Mouse (Mus musculus) Patski (cell line): ENCODE data around the gene Wnt9a. TPM values are rescaled to one million over a fixed set of nuclear protein-coding genes. Genes with fewer than 3 reads are reported as not detected.

Experiments used
- ATAC-seq: fragments of 100-300 bp; one replicate; pipeline ENCODE4 v1.8.0; 2021
- CTCF ChIA-PET: fragments of 350-600 bp; sonication (Branson Sonifier 250); formaldehyde crosslinking; loops from one replicate; lab custom pipeline; 2022; ENCODE audit warnings: inconsistent platforms; lab: Charles Lee
- POLR2A ChIA-PET: fragments of 350-600 bp; sonication (Branson Sonifier 250); formaldehyde crosslinking; loops from one replicate; lab custom pipeline; 2022; ENCODE audit warnings: antibody characterized with exemption, inconsistent platforms; lab: Charles Lee
- DNase-seq: peaks from one replicate; pipeline ENCODE4 v3.0.0-alpha.2; 2011; ENCODE audit warnings: low read depth, low spot score
- H3K27me3 ChIP-seq: fragments of 371-371 bp; one replicate; pipeline ENCODE4 v1.5.1; 2021
- CTCF ChIP-seq: fragments of 100-300 bp; IDR thresholded peaks from one replicate; pipeline ENCODE4 v1.5.1; 2021
- in situ Hi-C: fragments of 300-500 bp; cut with MboI; formaldehyde crosslinking; loops from 3 replicates; pipeline ENCODE4 v1.11.1; 2018; ENCODE audit warnings: low pct_unique_long_range_greater_than_20kb, mixed read lengths
- polyA plus RNA-seq: library from polyadenylated mRNA; unstranded; gene quantifications from one replicate; pipeline ENCODE4 v1.2.3, GENCODE M21; 2021

Wnt9a gene
- polyA plus RNA-seq, 1 experiment from 2014 or later, result 7.5 TPM

DNA sequence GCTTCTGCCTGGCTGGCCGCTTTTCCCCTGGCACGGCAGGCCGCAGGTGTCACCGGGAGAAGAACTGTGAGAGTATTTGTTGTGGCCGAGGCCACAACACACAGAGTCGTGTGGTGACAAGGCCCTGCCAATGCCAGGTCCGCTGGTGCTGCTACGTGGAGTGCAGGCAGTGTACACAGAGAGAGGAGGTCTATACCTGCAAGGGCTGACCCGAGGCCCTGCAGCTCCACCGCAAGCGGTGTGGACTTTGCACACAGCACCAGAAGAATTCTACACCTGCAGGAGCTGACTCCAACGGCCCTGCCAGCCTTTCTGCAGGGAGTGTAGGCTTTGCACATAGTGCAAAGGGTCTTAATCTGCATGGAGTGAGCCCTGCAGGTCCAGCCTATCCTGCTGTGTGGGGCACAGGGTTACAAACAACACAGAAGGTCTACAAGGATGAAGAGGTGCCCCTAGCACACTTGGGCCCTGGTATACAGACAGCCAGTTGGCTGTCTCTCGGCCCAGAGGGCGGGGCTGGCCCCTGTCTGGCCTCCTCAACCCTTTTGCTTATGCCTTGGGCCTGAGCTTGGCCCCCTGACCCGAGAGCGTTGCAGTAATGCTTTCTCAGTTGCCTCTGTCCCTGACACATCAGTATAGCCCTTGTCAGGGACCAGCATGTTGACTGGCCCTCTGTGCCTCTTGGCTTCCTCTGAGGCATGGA, 24.6 kb downstream of the Wnt9a start:
- CTCF ChIA-PET, result interaction anchor here (2.2 kb wide), 1 partner anchor 19 kb away, joined by 4 read pairs; no protein-coding TSS in a partner anchor
- POLR2A ChIA-PET, result interaction anchor here (0.6 to 1.0 kb wide), 2 partner anchors 22 to 23 kb away, joined by 3 read pairs; no protein-coding TSS in a partner anchor
- ATAC-seq (no peak), DNase-seq (no peak)
- in situ Hi-C loops, result no loop called here
- no peaks in the 10 kb centered on the region for H3K27me3 ChIP-seq
- TF ChIP-seq CTCF, result no peak

DNA sequence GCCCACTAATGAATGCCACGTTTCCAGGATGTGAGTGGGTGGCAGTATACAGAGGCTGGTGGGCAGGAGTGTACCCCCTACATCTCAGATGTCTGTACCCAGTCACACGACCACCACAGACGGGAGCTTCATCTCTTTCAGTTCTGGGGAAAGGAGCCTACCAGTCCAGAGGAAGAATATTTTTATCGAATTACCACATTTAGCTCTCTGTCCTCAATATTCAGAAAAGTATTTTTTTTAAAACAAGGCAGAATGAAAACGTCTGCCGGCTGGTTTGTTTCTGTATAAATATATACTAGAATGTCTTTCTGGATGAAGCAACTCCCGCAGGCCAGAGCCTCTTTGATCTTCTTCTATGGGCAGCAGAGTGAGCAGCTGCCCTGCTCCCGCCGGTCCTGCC, 26.2 kb downstream of the Wnt9a start:
- H3K27me3 ChIP-seq, result no peaks in the 10 kb centered on the region
- ChIA-PET POLR2A (no interaction called here), CTCF (interaction anchor here (1.0 to 2.2 kb wide), 2 partner anchors 20 to 93 kb away, joined by 3 to 4 read pairs; no protein-coding TSS in a partner anchor)
- DNase-seq (no peak), ATAC-seq (no peak)
- no peak for TF ChIP-seq CTCF
- in situ Hi-C loops, result no loop called here

DNA sequence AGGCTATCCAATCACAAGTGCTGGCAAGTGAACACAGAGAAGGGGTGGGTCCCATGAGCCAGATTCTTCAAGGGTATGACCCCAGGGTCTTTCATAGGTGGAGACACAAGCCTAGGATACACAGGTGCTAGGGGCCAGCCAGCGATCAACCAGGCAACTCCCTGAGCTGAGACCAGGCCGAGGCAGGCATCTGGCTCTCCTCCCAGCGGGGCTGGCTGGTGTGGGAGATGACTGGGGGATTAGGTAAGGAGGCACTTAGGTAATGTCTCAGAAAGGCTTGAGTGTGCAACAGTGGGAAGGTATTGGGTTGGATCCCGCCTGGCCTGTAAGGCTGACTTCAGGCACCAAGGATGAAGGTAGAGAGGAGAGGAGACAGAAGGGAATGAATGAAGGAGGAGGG, 28.4 kb downstream of the Wnt9a start:
- no peak for DNase-seq
- CTCF ChIA-PET, result interaction anchor here (1.2 kb wide), 1 partner anchor 135 kb away, joined by 3 read pairs; no protein-coding TSS in a partner anchor
- in situ Hi-C loops, result loop anchor here (5.0 kb wide), 1 partner anchor 87 kb away; no protein-coding TSS in a partner anchor
- ATAC-seq, result no peak
- POLR2A ChIA-PET, result no interaction called here
- no peak for TF ChIP-seq CTCF
- no peaks in the 10 kb centered on the region for H3K27me3 ChIP-seq

DNA sequence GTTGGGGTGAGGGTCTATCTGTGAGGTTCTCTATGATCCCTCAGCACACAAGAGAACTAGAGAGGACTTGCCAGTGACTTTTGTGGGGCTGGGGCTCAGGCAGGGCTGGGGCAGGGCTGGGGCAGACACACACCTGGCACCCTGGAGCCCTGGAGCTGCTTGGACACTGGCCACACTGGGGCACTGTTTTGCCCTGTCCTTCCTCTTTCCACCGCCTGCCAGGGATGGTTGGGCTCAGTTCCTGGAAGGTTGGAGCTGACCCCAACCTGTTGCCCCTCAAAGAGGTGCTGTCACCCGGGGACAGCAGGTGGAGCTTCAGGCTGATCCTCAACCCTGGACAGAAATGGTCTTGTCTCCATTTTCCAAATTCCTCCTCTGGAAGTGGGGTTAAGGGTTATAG, 29.2 kb downstream of the Wnt9a start:
- no peak for ATAC-seq
- H3K27me3 ChIP-seq, result no peaks in the 10 kb centered on the region
- in situ Hi-C loops, result loop anchor here (5.0 kb wide), 1 partner anchor 86 kb away; no protein-coding TSS in a partner anchor
- no peak for DNase-seq
- no peak for TF ChIP-seq CTCF
- POLR2A ChIA-PET, result interaction anchor here (1.1 kb wide), 1 partner anchor 124 kb away, joined by 3 read pairs; no protein-coding TSS in a partner anchor
- CTCF ChIA-PET, result interaction anchor here (0.9 to 1.3 kb wide), 4 partner anchors 12 to 134 kb away, joined by 3 read pairs; no protein-coding TSS in a partner anchor

DNA sequence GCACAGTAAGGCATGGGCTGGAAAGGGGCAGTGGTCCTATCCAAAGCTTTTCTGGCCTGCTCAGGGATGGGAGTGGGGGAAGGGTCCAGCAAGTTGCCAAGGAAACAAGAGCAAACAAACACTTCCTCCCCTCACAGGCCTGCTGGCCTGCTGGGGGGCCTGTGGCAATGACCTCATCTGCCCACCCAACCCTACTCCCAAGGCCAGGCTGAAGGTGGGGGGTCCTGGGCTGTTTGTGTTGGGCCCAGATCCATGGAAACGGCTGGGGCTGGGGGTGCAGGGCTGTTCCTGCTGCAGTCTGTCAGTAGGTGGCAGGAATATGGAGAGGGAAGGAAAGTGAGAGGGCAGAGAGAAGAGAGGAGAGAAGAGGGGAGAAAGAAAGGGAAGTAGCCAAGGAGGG, 29.7 kb downstream of the Wnt9a start:
- in situ Hi-C loops, result loop anchor here (5.0 kb wide), 1 partner anchor 86 kb away; no protein-coding TSS in a partner anchor
- ChIA-PET POLR2A (interaction anchor here (1.1 kb wide), 1 partner anchor 123 kb away, joined by 3 read pairs; no protein-coding TSS in a partner anchor), CTCF (interaction anchor here (0.9 to 1.3 kb wide), 4 partner anchors 13 to 134 kb away, joined by 3 read pairs; no protein-coding TSS in a partner anchor)
- H3K27me3 ChIP-seq, result no peaks in the 10 kb centered on the region
- ATAC-seq, result peak; percentile 49
- DNase-seq, result no peak
- TF ChIP-seq CTCF, result no peak

DNA sequence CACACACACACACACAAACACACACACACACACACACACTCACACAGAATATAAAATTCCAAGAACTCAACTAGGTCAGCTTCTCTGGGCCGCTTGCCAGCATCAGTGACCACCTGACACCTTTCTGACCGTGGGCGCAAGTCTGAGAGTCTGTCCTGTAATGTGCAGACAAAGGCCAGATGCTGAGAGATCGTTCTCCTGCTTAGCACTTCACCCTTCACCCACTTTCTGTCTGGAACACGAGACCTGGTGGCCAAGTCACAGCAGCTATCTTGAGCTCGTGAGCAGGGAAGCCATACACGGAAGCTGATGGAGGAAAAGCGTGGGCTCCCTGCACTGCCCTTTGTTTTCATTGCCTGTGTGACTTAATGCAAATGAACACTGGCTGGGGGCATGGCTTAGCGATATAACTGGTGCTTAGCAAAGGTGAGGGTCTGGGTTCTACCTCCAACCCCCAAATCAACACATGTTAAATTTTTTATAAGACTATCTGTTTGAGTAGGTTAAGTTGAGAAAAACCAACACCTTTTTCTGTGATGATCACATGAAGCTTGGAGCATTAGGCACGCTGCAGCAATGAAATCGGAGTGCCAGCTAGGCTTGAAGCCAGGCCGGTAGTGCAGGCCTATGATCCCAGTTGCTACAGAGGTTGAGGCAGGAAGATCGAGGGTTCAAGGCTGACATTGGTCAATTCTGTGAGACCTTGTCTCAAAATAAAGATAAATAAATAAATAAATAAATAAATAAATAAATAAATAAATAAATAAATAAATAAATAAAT, 31.4 kb downstream of the Wnt9a start:
- POLR2A ChIA-PET, result interaction anchor here (1.0 kb wide), 1 partner anchor 77 kb away, joined by 3 read pairs; no protein-coding TSS in a partner anchor
- no peak for TF ChIP-seq CTCF
- H3K27me3 ChIP-seq, result no peaks in the 10 kb centered on the region
- in situ Hi-C loops, result loop anchor here (5.0 kb wide), 1 partner anchor 84 kb away; no protein-coding TSS in a partner anchor
- CTCF ChIA-PET, result interaction anchor here (1.1 to 1.7 kb wide), 6 partner anchors 9 to 133 kb away, joined by 3 to 4 read pairs (median 4); partner anchors contain the start of gene Wnt9a
- no peak for DNase-seq
- no peak for ATAC-seq

DNA sequence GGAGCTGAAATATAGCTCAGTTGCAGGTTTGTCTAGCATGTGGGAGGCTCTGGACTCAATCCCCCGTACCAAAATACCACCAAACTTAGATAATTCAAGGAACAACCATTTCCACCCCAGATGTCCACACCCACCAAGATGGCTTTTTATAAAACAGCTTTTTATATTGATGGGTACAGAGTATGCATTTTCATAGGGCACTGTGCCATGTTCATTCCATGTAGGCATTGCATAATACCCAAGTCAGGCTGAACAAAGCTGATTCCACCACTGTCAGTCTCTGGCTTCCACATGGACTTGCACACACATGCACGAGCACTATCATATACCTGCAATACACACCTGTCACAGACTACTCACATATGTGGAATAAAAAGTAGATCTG, 32.0 kb downstream of the Wnt9a start:
- CTCF ChIA-PET, result interaction anchor here (1.1 to 1.7 kb wide), 7 partner anchors 9 to 133 kb away, joined by 3 to 4 read pairs (median 3); partner anchors contain the start of gene Wnt9a
- H3K27me3 ChIP-seq, result no peaks in the 10 kb centered on the region
- no peak for TF ChIP-seq CTCF
- POLR2A ChIA-PET, result no interaction called here
- ATAC-seq (no peak), DNase-seq (no peak)
- in situ Hi-C loops, result loop anchor here (5.0 kb wide), 1 partner anchor 84 kb away; no protein-coding TSS in a partner anchor

DNA sequence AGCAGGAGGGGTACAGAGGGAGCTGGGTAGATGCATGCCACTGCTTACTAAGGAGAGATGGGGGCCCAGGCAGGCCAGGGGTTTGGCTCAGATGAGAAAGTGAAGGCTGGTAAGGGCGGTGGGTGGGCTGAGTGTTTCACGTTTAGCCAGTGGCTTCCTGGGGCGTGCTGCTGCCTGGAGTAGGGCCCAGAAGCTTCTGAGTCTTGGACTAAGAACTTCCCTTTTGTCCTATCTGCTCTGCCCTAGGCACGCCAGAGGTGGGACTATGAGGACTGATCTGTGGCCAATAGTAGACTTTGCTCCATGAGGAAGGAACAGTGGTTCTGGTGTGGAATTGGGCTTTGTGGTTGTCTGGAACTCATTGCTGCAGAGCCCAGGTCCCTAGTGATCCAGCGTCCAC, 36.2 kb downstream of the Wnt9a start:
- no peak for ATAC-seq

DNA sequence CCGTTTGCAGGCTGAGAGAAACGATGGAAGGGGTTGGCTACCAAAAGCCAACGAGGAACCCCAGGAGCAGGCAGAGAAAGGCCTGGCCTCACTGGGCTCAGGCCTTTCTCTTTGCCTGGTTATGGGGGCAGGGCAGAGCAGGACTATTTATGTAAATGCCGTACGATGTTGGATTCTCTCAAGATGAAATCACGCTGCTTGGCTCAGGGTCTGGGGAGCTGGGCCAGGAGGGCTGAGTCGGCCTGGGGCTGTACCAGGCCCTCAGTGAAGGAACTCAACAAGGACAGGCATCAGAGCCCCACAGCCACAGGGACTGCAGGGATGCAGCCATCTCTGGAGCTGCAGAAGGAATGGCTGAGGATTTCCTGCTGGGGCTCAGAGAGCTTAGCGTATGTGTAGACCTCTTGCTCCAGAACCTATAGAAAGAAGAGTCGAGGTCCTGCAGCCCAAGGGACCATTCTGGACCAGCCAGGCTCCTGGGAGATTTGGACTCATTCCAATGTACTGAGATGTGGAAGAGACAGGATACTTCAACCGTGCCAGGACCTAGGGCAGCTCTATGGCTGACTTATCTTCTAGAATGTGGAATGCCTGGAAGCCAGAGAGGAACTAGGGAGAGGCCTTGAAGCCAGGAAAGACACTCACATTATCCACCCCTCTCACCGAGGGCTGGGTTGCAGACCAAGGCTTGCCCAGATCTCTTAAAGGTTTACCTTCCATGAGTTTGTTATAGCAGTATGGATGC, 39.6 kb downstream of the Wnt9a start:
- H3K27me3 ChIP-seq, result no peaks in the 10 kb centered on the region
- DNase-seq, result peak; percentile 85
- no peak for TF ChIP-seq CTCF
- peak; percentile 85 for ATAC-seq
- ChIA-PET CTCF (interaction anchor here (1.4 kb wide), 1 partner anchor 49 kb away, joined by 3 read pairs; no protein-coding TSS in a partner anchor), POLR2A (no interaction called here)
- in situ Hi-C loops, result no loop called here

More for the DNA sequence above, 36.2 kb downstream of the Wnt9a start:
- in situ Hi-C loops, result no loop called here
- POLR2A ChIA-PET, result interaction anchor here (0.6 kb wide), 1 partner anchor 38 kb away, joined by 4 read pairs; no protein-coding TSS in a partner anchor
- H3K27me3 ChIP-seq, result no peaks in the 10 kb centered on the region
- TF ChIP-seq CTCF, result no peak
- CTCF ChIA-PET, result interaction anchor here (0.7 kb wide), 1 partner anchor 82 kb away, joined by 3 read pairs; no protein-coding TSS in a partner anchor
- DNase-seq, result no peak
